Mouse (Mus musculus) intestine, embryonic 16.5 days (tissue): ENCODE data around the gene Ugt2b34. TPM values are rescaled to one million over a fixed set of nuclear protein-coding genes. Genes with fewer than 3 reads are reported as not detected.

ENCODE experiments used
- ATAC-seq: fragments of 200-750 bp; cut with Nextera tagmentation; 2 replicates; pipeline ENCODE4 v1.8.0; 2017; ENCODE audit warnings: moderate TSS enrichment, moderate library complexity
- H3K27ac ChIP-seq: fragments of 300-500 bp; sonication (generic); 2 replicates; pipeline ENCODE4 v1.5.1; 2014; ENCODE audit warnings: mild to moderate bottlenecking, low read length
- H3K27me3 ChIP-seq: fragments of 300-500 bp; sonication (generic); replicated peaks from 2 replicates; pipeline ENCODE4 v1.6.1; 2014; ENCODE audit warnings: low read length, control low read depth, mixed read lengths; ENCODE audit not compliant: control insufficient read depth, insufficient read depth
- H3K36me3 ChIP-seq: fragments of 300-500 bp; sonication (generic); 2 replicates; pipeline ENCODE4 v1.6.1; 2014; ENCODE audit warnings: low read length, control low read depth; ENCODE audit not compliant: control insufficient read depth, insufficient read depth
- H3K4me1 ChIP-seq: fragments of 300-500 bp; sonication (generic); 2 replicates; pipeline ENCODE4 v1.6.1; 2014; ENCODE audit warnings: low read length, control low read depth, mixed read lengths; ENCODE audit not compliant: control insufficient read depth, insufficient read depth
- H3K4me2 ChIP-seq: fragments of 300-500 bp; sonication (generic); 2 replicates; pipeline ENCODE4 v1.6.1; 2014; ENCODE audit warnings: low read depth, low read length, control low read depth
- H3K4me3 ChIP-seq: fragments of 300-500 bp; sonication (generic); 2 replicates; pipeline ENCODE4 v1.5.1; 2014; ENCODE audit warnings: mild to moderate bottlenecking, low read length
- H3K9ac ChIP-seq: fragments of 300-500 bp; sonication (generic); 2 replicates; pipeline ENCODE4 v1.6.1; 2014; ENCODE audit warnings: low read depth, low read length
- H3K9me3 ChIP-seq: fragments of 300-500 bp; sonication (generic); 2 replicates; pipeline ENCODE4 v1.6.1; 2016; ENCODE audit warnings: low read length, control low read depth; ENCODE audit not compliant: control insufficient read depth
- WGBS: fragments of 180-500 bp; shearing (Covaris S2); extraction: QIAGEN DNeasy Blood & Tissue Kit; methylation state at CpG from one replicate; pipeline ENCODE4 v1.1.7; 2014; 5-methylcytosine and 5-hydroxymethylcytosine counted together
- polyA plus RNA-seq: library from polyadenylated mRNA; unstranded; fragments of >200 nt; fragmentation: Nextera tagmentation; extraction: Ambion mirVana; gene quantifications from 2 replicates; pipeline ENCODE4 v1.2.1, GENCODE M21; 2015

Gene Ugt2b34
- 170 and 172 TPM in 2 replicates for polyA plus RNA-seq

DNA sequence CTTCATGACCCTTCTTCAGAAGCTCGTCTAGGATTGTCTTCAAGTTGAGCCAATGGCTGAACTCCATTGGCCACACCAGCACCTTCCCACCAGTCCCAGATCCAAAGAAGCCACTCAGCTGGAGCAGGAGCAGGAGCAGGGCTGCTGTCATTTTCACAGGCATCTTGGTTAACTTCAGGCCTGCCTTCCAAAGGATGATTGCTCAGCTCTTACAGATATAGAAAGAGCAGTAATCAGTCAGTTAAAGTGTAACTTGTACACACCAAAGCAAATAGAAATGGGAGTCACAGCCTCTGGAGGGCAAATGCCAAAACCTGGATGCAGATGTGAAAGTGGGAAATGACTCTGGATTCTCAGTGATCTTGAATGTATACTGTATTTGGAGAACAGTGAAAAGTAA lies at the start of gene Ugt2b34:
Ugt2b34 (minus strand) TSS at position 180 of the 400 bp plus-strand sequence.
- Histone ChIP-seq H3K4me3 (peak within 1 kb of the TSS; percentile 52), H3K36me3 (no peaks in the 10 kb centered on the region), H3K9me3 (no peaks in the 10 kb centered on the region), H3K27ac (peak within 1 kb of the TSS; percentile 66), H3K4me1 (no peaks in the 10 kb centered on the region), H3K9ac (peak within 1 kb of the TSS; percentile 59), H3K27me3 (no peaks in the 10 kb centered on the region), H3K4me2 (0 out of 2 replicates have a peak within 1 kb of the TSS, but pooled peaks have one; percentile 4)
- 41% methylated on average over 1 of the region's 1 CpGs for WGBS
- peak; percentile 87 for ATAC-seq

DNA sequence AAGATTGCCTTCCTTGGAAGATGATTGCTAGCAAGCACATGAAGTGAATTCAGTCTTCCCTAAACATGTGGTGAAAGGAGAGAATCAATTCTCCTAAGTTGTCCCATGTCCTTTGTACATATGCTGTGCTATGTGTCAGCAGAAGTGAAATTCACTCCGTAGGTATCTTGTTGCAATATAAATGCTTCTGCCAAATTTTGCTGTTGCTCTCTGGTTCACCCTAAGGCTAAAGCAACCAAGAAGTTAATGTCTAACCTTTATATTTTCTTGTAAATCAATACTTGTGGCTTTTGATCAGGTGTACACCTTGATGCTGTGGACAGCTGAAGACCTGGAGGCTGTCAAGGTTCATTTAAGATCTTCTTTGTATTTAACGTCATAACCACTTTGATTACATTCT lies 35.4 kb upstream of the Ugt2b34 start:
- Histone ChIP-seq H3K27me3 (no peaks in the 10 kb centered on the region), H3K4me1 (no peaks in the 10 kb centered on the region), H3K4me3 (no peak overlapping the region), H3K9ac (no peak overlapping the region), H3K9me3 (no peaks in the 10 kb centered on the region), H3K36me3 (no peaks in the 10 kb centered on the region), H3K4me2 (no peak overlapping the region), H3K27ac (no peak overlapping the region)
- ATAC-seq = no peak
- 66% methylated on average over 2 of the region's 2 CpGs for WGBS

GRCm38 (mm10) chr5:86926426-86926825 lies 19.7 kb upstream of the Ugt2b34 start, which contains the start of gene Ugt2b1:
Gene Ugt2b1 (minus strand): TSS chr5:86926530.
- no peaks in the 10 kb centered on the region for H3K9me3 ChIP-seq
- no peak for ATAC-seq
- no peaks in the 10 kb centered on the region for H3K4me1 ChIP-seq
- no peak within 1 kb of the TSS for H3K27ac ChIP-seq
- H3K27me3 ChIP-seq = no peaks in the 10 kb centered on the region
- H3K36me3 ChIP-seq = no peaks in the 10 kb centered on the region
- 78% methylated on average over 2 of the region's 2 CpGs for WGBS
- H3K4me3 ChIP-seq = no peak within 1 kb of the TSS
- no peak within 1 kb of the TSS for H3K4me2 ChIP-seq
- no peak within 1 kb of the TSS for H3K9ac ChIP-seq

- no peak overlapping the region for H3K27ac ChIP-seq
- no peak overlapping the region for H3K4me2 ChIP-seq
- WGBS = 45% methylated on average over 3 of the region's 3 CpGs
- no peaks in the 10 kb centered on the region for H3K4me1 ChIP-seq
- no peak for ATAC-seq
- H3K36me3 ChIP-seq = no peaks in the 10 kb centered on the region
- H3K27me3 ChIP-seq = no peaks in the 10 kb centered on the region
- H3K9me3 ChIP-seq = no peaks in the 10 kb centered on the region
- H3K4me3 ChIP-seq = no peak overlapping the region
- H3K9ac ChIP-seq = no peak overlapping the region
Measured at GRCm38 (mm10) chr5:86920661-86921233, 14.0 kb upstream of the Ugt2b34 start.

GRCm38 (mm10) chr5:86911357-86912099 lies 4.8 kb upstream of the Ugt2b34 start:
- Histone ChIP-seq H3K4me1 (no peaks in the 10 kb centered on the region), H3K9me3 (no peaks in the 10 kb centered on the region), H3K9ac (no peak overlapping the region), H3K4me3 (no peak overlapping the region), H3K27me3 (no peaks in the 10 kb centered on the region), H3K4me2 (no peak overlapping the region), H3K27ac (no peak overlapping the region), H3K36me3 (no peaks in the 10 kb centered on the region)
- ATAC-seq = no peak
- WGBS = 68% methylated on average over 3 of the region's 3 CpGs

- Histone ChIP-seq H3K27me3 (no peaks in the 10 kb centered on the region), H3K4me1 (no peaks in the 10 kb centered on the region), H3K9ac (no peak overlapping the region), H3K27ac (peak overlapping the region; percentile 53; the same call in 1 of the 2 replicates), H3K4me3 (no peak overlapping the region), H3K4me2 (no peak overlapping the region), H3K36me3 (no peaks in the 10 kb centered on the region), H3K9me3 (no peaks in the 10 kb centered on the region)
- 36% methylated on average over 1 of the region's 1 CpGs for WGBS
- peak; percentile 89 for ATAC-seq
Measured at GRCm38 (mm10) chr5:86910770-86911169, 4.0 kb upstream of the Ugt2b34 start.

GRCm38 (mm10) chr5:86889933-86890332 lies 16.8 kb downstream of the Ugt2b34 start:
- no peak for ATAC-seq
- Histone ChIP-seq H3K4me3 (no peak overlapping the region), H3K9ac (no peak overlapping the region), H3K27me3 (no peaks in the 10 kb centered on the region), H3K36me3 (peaks cover 7% of the 10 kb centered on the region), H3K4me2 (no peak overlapping the region), H3K4me1 (peaks cover 7% of the 10 kb centered on the region), H3K27ac (no peak overlapping the region), H3K9me3 (0 out of 2 replicates have a peak, but pooled peaks cover 4% of the 10 kb centered on the region)
- WGBS = 82% methylated on average over 1 of the region's 1 CpGs

GRCm38 (mm10) chr5:86888420-86888819 lies 18.3 kb downstream of the Ugt2b34 start:
- Histone ChIP-seq H3K9ac (no peak overlapping the region), H3K4me2 (no peak overlapping the region), H3K9me3 (no peaks in the 10 kb centered on the region), H3K36me3 (no peaks in the 10 kb centered on the region), H3K27me3 (no peaks in the 10 kb centered on the region), H3K4me1 (peaks cover 7% of the 10 kb centered on the region), H3K4me3 (no peak overlapping the region), H3K27ac (peak overlapping the region; percentile 41)
- ATAC-seq = peak; percentile 52; the same call in 1 of the 2 replicates
- 72% methylated on average over 1 of the region's 1 CpGs for WGBS

DNA sequence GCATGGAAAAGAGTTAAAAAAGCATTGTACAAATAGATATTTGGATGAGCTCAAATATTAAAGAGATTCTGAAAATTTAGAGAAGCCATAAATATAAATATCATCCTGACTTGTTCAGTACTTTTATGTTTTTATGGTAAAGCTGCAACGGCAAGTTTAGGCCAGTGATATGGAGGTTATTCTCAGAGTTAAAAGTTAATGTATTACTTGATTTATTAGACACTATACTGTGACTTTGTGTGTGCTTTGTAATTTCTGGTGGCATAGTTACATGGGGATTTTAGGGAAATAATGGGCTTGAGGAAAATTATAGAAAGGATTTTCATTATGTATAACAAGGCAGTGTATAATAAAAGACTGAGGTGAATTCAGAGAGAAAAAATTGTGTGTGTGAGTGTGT lies 19.7 kb downstream of the Ugt2b34 start:
- no peak overlapping the region for H3K4me3 ChIP-seq
- no peak overlapping the region for H3K4me2 ChIP-seq
- 44% methylated on average over 1 of the region's 1 CpGs for WGBS
- no peaks in the 10 kb centered on the region for H3K27me3 ChIP-seq
- H3K4me1 ChIP-seq = peaks cover 7% of the 10 kb centered on the region
- H3K9ac ChIP-seq = no peak overlapping the region
- no peaks in the 10 kb centered on the region for H3K36me3 ChIP-seq
- H3K27ac ChIP-seq = no peak overlapping the region
- ATAC-seq = peak; percentile 77
- H3K9me3 ChIP-seq = no peaks in the 10 kb centered on the region
